Mouse (Mus musculus) intestine, postnatal 0 days (tissue): ENCODE measurements around the gene Acoxl. TPM values are rescaled to one million over a fixed set of nuclear protein-coding genes. Genes with fewer than 3 reads are reported as not detected.

ENCODE experiments used
- ATAC-seq: fragments of 200-750 bp; cut with Nextera tagmentation; 2 replicates; pipeline ENCODE4 v1.8.0; 2017; ENCODE audit warnings: mild to moderate bottlenecking, moderate TSS enrichment, moderate library complexity
- H3K27ac ChIP-seq: fragments of 300-500 bp; sonication (generic); 2 replicates; pipeline ENCODE4 v1.5.1; 2014; ENCODE audit warnings: mild to moderate bottlenecking, low read depth, low read length, moderate library complexity
- H3K27me3 ChIP-seq: fragments of 300-500 bp; sonication (generic); replicated peaks from 2 replicates; pipeline ENCODE4 v1.6.1; 2014; ENCODE audit warnings: low read length, mixed read lengths; ENCODE audit not compliant: control insufficient read depth, insufficient read depth
- H3K36me3 ChIP-seq: fragments of 300-500 bp; sonication (generic); 2 replicates; pipeline ENCODE4 v1.6.1; 2014; ENCODE audit warnings: mild to moderate bottlenecking, moderate library complexity; ENCODE audit not compliant: control insufficient read depth, insufficient read depth
- H3K4me1 ChIP-seq: fragments of 300-500 bp; sonication (generic); replicated peaks from 2 replicates; pipeline ENCODE4 v1.6.1; 2014; ENCODE audit warnings: antibody characterized with exemption, low read length, mixed read lengths; ENCODE audit not compliant: control insufficient read depth, insufficient read depth
- H3K4me2 ChIP-seq: fragments of 300-500 bp; sonication (generic); replicated peaks from 2 replicates; pipeline ENCODE4 v1.6.1; 2014; ENCODE audit warnings: low read depth, mild to moderate bottlenecking, moderate library complexity
- H3K4me3 ChIP-seq: fragments of 300-500 bp; sonication (generic); 2 replicates; pipeline ENCODE4 v1.5.1; 2014; ENCODE audit warnings: low read depth, low read length
- H3K9ac ChIP-seq: fragments of 300-500 bp; sonication (generic); 2 replicates; pipeline ENCODE4 v1.6.1; 2014; ENCODE audit warnings: mild to moderate bottlenecking, low read depth, low read length
- H3K9me3 ChIP-seq: fragments of 300-500 bp; sonication (generic); 2 replicates; pipeline ENCODE4 v1.6.1; 2016; ENCODE audit warnings: mixed run types; ENCODE audit not compliant: control insufficient read depth
- CTCF ChIP-seq: sonication (generic); IDR thresholded peaks from 2 replicates; pipeline ENCODE4 v1.5.1; 2016; ENCODE audit warnings: low read depth, mild to moderate bottlenecking, control low read depth, antibody characterized with exemption, moderate library complexity
- WGBS: fragments of 180-500 bp; shearing (Covaris S2); extraction: QIAGEN DNeasy Blood & Tissue Kit; methylation state at CpG from one replicate; pipeline ENCODE4 v1.1.7; 2014; 5-methylcytosine and 5-hydroxymethylcytosine counted together
- polyA plus RNA-seq: library from polyadenylated mRNA; unstranded; fragments of >200 nt; fragmentation: Nextera tagmentation; extraction: Ambion mirVana; gene quantifications from 2 replicates; pipeline ENCODE4 v1.2.1, GENCODE M21; 2015

Gene Acoxl
- polyA plus RNA-seq, 1 experiment from 2014 or later = 0.25 TPM

DNA sequence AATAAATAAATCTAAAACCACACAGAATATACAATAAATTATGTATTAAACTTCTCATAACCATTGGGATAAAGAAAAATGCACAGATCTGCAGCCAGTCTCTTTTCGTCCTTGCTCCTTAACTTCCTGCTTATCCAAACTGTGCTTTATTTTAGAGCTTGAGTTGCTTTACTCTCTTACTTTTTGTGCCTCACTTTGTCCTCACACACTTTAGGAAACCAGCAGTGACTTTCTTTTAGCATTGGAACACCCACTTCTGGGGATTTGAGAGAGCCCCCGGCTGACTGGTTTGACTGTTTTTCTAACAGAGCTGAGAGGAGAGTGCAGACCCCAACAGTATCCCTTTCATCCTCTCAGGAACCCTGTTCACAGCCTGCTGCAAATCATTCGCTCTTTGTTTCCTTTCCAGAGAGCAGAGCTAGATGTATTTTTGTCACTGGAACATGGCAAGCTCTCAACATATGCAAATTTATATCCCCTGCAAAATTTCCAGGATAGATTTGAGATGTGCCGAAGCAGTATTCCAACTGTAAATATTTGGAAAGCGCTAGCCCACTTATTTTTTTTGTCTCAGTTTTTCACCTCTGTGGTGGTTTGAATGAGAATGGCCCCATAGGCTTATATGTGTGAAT, 199.7 kb downstream of the Acoxl start:
- Histone ChIP-seq H3K36me3 (no peaks in the 10 kb centered on the region), H3K27ac (no peak overlapping the region), H3K4me1 (no peaks in the 10 kb centered on the region), H3K4me2 (no peak overlapping the region), H3K9ac (no peak overlapping the region), H3K27me3 (no peaks in the 10 kb centered on the region), H3K9me3 (no peaks in the 10 kb centered on the region), H3K4me3 (no peak overlapping the region)
- TF ChIP-seq CTCF = no peak
- ATAC-seq = no peak
- 76% methylated on average over 5 of the region's 5 CpGs for WGBS

GRCm38 (mm10) chr2:128041066-128041750, 202.5 kb downstream of the Acoxl start:
- no peak for ATAC-seq
- H3K27me3 ChIP-seq = no peaks in the 10 kb centered on the region
- H3K4me2 ChIP-seq = no peak overlapping the region
- no peaks in the 10 kb centered on the region for H3K9me3 ChIP-seq
- H3K27ac ChIP-seq = no peak overlapping the region
- WGBS = 50% methylated on average over 12 of the region's 12 CpGs
- no peak for TF ChIP-seq CTCF
- no peak overlapping the region for H3K9ac ChIP-seq
- H3K36me3 ChIP-seq = no peaks in the 10 kb centered on the region
- no peak overlapping the region for H3K4me3 ChIP-seq
- H3K4me1 ChIP-seq = no peaks in the 10 kb centered on the region

DNA sequence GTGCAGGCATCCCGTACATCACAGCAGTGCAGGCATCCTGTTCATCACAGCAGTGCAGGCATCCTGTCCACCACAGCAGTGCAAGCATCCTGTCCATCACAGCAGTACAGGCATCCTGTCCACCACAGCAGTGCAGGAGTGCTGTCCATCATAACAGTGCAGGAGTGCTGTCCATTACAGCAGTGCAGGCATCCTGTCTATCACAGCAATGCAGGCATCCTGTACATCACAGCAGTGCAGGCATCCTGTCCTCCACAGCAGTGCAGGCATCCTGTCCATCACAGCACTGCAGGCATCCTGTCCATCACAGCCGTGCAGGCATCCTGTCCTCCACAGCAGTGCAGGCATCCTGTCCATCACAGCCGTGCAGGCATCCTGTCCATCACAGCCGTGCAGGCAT, 207.8 kb downstream of the Acoxl start:
- 53% methylated on average over 4 of the region's 4 CpGs for WGBS
- Histone ChIP-seq H3K9ac (no peak overlapping the region), H3K27ac (no peak overlapping the region), H3K9me3 (no peaks in the 10 kb centered on the region), H3K4me3 (no peak overlapping the region), H3K4me2 (no peak overlapping the region), H3K36me3 (no peaks in the 10 kb centered on the region), H3K4me1 (no peaks in the 10 kb centered on the region), H3K27me3 (no peaks in the 10 kb centered on the region)
- no peak for TF ChIP-seq CTCF
- no peak for ATAC-seq

GRCm38 (mm10) chr2:128054905-128055304, 216.2 kb downstream of the Acoxl start:
- no peak overlapping the region for H3K9ac ChIP-seq
- no peaks in the 10 kb centered on the region for H3K9me3 ChIP-seq
- WGBS = 69% methylated on average over 4 of the region's 4 CpGs
- no peak overlapping the region for H3K27ac ChIP-seq
- no peak for TF ChIP-seq CTCF
- H3K27me3 ChIP-seq = no peaks in the 10 kb centered on the region
- H3K4me3 ChIP-seq = no peak overlapping the region
- no peak for ATAC-seq
- no peak overlapping the region for H3K4me2 ChIP-seq
- no peaks in the 10 kb centered on the region for H3K4me1 ChIP-seq
- no peaks in the 10 kb centered on the region for H3K36me3 ChIP-seq

DNA sequence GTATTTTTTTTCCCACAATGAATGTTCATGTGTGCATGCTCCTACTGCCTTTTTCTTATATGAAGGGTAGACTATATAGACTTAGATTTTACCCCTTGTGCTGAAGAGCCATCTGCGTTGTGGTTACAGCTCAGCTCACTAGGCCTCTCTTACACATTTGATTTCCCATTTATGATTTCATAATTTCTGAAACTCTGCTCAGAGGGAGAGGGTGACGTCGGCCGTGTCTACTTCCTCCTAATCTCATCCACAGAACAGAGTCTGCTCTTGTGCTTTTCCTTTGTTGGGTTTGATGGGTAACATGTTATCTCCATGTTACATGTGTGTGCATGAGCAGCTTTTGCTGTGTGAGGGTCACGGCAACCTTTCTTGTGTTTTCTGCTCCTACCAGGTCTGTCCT, 219.2 kb downstream of the Acoxl start:
- no peaks in the 10 kb centered on the region for H3K9me3 ChIP-seq
- H3K9ac ChIP-seq = no peak overlapping the region
- H3K36me3 ChIP-seq = no peaks in the 10 kb centered on the region
- no peaks in the 10 kb centered on the region for H3K4me1 ChIP-seq
- H3K4me3 ChIP-seq = no peak overlapping the region
- no peak for ATAC-seq
- TF ChIP-seq CTCF = no peak
- WGBS = 91% methylated on average over 5 of the region's 5 CpGs
- no peak overlapping the region for H3K4me2 ChIP-seq
- H3K27ac ChIP-seq = no peak overlapping the region
- H3K27me3 ChIP-seq = no peaks in the 10 kb centered on the region

DNA sequence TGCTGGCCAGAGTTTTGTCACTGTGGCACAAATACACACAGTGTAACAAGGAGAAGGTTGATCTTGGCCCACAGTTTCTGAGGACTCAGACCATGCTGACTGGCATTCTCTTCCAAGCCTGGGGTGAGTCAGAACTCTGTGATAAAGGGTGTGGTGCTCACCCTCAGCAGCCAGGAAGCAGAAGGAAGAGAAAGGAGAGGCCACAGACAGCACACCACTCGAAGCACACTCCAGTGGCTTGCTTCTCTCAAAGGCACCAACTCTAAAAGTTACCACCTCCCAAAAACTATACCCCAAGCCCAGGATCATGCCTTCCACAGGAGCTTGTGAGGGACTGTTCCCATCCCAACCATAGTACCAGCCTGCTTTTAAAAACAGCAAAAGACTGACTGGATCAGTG, 220.0 kb downstream of the Acoxl start:
- Histone ChIP-seq H3K9me3 (no peaks in the 10 kb centered on the region), H3K36me3 (no peaks in the 10 kb centered on the region), H3K4me1 (no peaks in the 10 kb centered on the region), H3K4me3 (no peak overlapping the region), H3K27me3 (no peaks in the 10 kb centered on the region), H3K27ac (no peak overlapping the region), H3K4me2 (no peak overlapping the region), H3K9ac (no peak overlapping the region)
- no peak for ATAC-seq
- 63% methylated on average over 1 of the region's 1 CpGs for WGBS
- no peak for TF ChIP-seq CTCF
